Mouse (Mus musculus) kidney, adult 2 months (tissue): ENCODE data around the gene Fbxo40. TPM values are rescaled to one million over a fixed set of nuclear protein-coding genes. Genes with fewer than 3 reads are reported as not detected.

ENCODE experiments used
- DNase-seq: peaks from one replicate; pipeline ENCODE4 v3.0.0; 2021
- H3K27ac ChIP-seq: fragments of 200-500 bp; 2 replicates; pipeline ENCODE4 v1.5.1; 2012; ENCODE audit warnings: low read depth, low read length, control low read depth, inconsistent platforms; ENCODE audit not compliant: insufficient read depth
- H3K27me3 ChIP-seq: fragments of 200-500 bp; replicated peaks from 2 replicates; pipeline ENCODE4 v1.6.1; 2012; ENCODE audit warnings: mild to moderate bottlenecking, moderate library complexity, low read length, inconsistent platforms; ENCODE audit not compliant: control insufficient read depth, insufficient read depth
- H3K36me3 ChIP-seq: fragments of 200-500 bp; 2 replicates; pipeline ENCODE4 v1.6.1; 2012; ENCODE audit warnings: mild to moderate bottlenecking, moderate library complexity, low read length, inconsistent platforms; ENCODE audit not compliant: control insufficient read depth, insufficient read depth
- H3K4me1 ChIP-seq: fragments of 200-500 bp; 2 replicates; pipeline ENCODE4 v1.6.1; 2011; ENCODE audit warnings: low read length; ENCODE audit not compliant: control insufficient read depth, insufficient read depth
- H3K4me3 ChIP-seq: fragments of 200-500 bp; 2 replicates; pipeline ENCODE4 v1.5.1; 2011; ENCODE audit warnings: mild to moderate bottlenecking, low read depth, low read length, control low read depth; ENCODE audit not compliant: insufficient read depth
- CTCF ChIP-seq: fragments of 200-500 bp; conservative IDR thresholded peaks from 2 replicates; pipeline ENCODE4 v1.5.1; 2011; ENCODE audit warnings: low read depth, mild to moderate bottlenecking, control low read depth, low read length, moderate library complexity, mixed read lengths; ENCODE audit not compliant: insufficient read depth, insufficient read length
- POLR2A ChIP-seq: fragments of 200-500 bp; IDR thresholded peaks from one replicate; pipeline ENCODE4 v1.6.1; 2011; ENCODE audit warnings: low read depth, low read length, control low read depth
- WGBS: fragments of 180-500 bp; shearing (Covaris S2); methylation state at CpG from one replicate; pipeline ENCODE4 v1.1.7; 2018; 5-methylcytosine and 5-hydroxymethylcytosine counted together
- polyA plus RNA-seq: library from polyadenylated mRNA; depleted of rRNA; stranded (reverse); fragments of >200 nt; gene quantifications from 2 replicates; pipeline ENCODE4 v1.2.3, GENCODE M21; 2012

Gene Fbxo40
- polyA plus RNA-seq, 1 experiment: 9.4 TPM

DNA sequence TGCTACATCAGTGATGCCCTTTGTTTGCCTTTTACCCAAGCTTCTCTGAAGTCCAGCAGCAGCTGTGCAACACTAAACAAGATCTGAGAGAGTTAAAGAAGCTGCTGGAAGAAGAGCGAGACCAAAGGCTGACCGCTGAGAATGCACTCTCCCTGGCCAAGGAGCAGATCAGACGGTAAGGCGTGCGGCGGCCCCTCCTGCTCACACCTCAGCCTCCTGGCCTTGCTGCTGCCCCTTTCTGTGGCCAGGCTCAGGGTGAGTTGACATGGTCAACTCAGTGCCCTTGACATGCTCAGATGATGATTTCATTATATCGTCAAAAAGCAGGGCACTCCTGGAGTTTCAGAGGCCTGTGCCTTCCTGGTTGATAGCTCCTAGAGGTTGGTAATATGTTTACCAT, 61.1 kb downstream of the Fbxo40 start:
- DNase-seq: no peak
- TF ChIP-seq CTCF: no peak
- no peak for TF ChIP-seq POLR2A
- no peaks in the 10 kb centered on the region for H3K27me3 ChIP-seq
- no peak overlapping the region for H3K4me3 ChIP-seq
- no peak overlapping the region for H3K27ac ChIP-seq
- 83% methylated on average over 7 of the region's 7 CpGs for whole genome bisulfite sequencing
- H3K4me1 ChIP-seq: peaks cover 4% of the 10 kb centered on the region; the same call in 1 of the 2 replicates
- H3K36me3 ChIP-seq: no peaks in the 10 kb centered on the region; the same call in none of the 2 replicates

DNA sequence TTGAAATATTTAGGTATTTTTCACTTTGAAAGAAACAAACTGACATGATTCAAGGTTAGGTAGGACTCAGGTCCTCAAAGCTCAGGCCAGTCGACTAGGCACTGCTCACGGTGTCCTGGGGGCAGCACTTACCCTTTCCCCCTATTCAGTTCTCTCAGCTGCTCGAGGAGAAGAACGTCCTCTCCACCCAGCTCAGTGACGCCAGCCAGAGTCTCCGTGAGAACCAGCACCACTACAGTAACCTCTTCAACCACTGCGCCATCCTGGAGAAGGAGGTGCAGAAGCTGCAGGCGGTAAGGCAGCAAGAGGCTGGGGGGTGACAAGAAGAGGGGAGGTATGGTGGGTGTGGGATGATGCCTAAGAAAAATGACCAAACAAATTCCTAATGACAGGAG, 62.2 kb downstream of the Fbxo40 start:
- no peak for DNase-seq
- Histone ChIP-seq H3K4me1 (no peaks in the 10 kb centered on the region), H3K27me3 (no peaks in the 10 kb centered on the region), H3K36me3 (no peaks in the 10 kb centered on the region; the same call in none of the 2 replicates), H3K27ac (no peak overlapping the region), H3K4me3 (no peak overlapping the region)
- 93% methylated on average over 8 of the region's 8 CpGs for WGBS
- TF ChIP-seq CTCF (no peak), POLR2A (no peak)

DNA sequence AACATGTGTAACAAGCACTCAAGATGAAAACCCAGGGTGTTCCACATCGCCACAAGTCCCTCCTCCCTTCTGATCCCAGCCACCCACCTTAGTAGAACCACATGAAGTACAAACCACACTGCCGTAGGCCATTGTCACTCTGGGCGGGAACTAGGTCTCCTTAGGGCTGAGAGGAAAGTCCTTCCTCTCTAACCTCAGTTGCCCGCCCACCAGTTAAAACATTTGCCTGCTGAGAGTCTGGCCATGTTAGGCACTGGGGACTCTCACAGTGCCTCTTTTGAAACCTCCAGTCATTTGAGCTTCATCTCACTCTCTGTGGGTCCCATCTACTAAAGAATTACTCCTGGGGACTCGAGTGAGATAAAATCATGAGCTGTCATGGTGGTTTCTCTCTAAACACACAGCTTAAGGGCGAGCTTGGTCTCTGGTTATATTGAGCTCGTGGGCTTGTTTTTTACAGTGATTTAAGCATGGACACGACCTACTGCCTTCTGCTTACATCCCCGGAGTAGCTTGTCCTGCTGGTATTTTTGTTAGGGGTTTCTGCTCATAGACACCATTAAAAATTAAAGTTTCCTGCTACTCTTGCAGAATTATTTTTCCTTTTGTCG, 62.7 kb downstream of the Fbxo40 start:
- no peak for DNase-seq
- H3K36me3 ChIP-seq: no peaks in the 10 kb centered on the region; the same call in none of the 2 replicates
- no peak overlapping the region for H3K4me3 ChIP-seq
- H3K27ac ChIP-seq: no peak overlapping the region
- WGBS: 85% methylated on average over 10 of the region's 10 CpGs
- TF ChIP-seq CTCF (no peak), POLR2A (no peak)
- H3K4me1 ChIP-seq: no peaks in the 10 kb centered on the region
- H3K27me3 ChIP-seq: no peaks in the 10 kb centered on the region

DNA sequence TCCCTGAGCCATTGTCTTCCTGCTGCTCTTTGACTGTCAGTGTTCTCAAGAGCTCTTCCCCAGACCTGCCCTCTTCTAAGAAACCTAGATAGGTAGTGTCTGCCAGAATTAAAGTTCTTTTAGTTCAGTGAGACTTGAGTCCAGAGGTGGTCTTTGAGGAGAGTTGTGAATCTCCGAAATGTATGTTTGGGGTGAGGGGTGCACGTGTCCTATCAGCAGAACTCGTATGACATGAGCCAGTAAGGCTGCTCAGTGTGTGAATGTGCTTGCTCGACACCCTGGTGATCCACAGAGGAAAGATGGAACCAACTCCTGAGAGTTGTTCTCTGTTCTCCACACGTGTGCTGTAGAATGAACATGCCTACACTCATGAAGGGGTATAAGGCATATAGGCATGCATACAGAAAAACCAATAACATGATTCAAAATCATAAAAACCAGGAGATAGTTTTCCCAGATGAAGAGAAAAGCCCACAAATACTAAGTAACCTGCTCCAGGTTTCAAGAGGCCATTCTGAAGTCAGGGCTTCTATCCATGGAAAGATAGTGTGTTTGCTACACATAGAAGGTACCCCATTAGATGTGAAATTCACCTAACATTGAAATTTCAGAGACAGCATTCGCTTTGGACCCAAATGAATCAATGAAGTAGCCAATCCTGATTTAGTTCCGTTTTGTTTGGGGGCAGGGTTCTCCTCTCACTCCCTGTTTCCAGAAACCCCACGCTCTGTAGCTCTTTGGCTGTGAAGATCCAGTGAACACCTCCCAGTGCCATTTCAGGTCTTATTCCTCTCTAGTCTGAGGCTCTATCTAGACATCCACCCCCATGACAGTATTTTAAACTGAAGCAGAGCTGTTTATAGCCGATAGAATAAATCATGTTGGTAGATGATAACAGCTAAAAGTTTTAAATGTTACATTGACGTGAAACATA, 63.5 kb downstream of the Fbxo40 start:
- Histone ChIP-seq H3K4me3 (no peak overlapping the region), H3K36me3 (no peaks in the 10 kb centered on the region; the same call in none of the 2 replicates), H3K27me3 (no peaks in the 10 kb centered on the region), H3K4me1 (no peaks in the 10 kb centered on the region), H3K27ac (no peak overlapping the region)
- TF ChIP-seq POLR2A (no peak), CTCF (no peak)
- 92% methylated on average over 10 of the region's 10 CpGs for WGBS
- DNase-seq: no peak

DNA sequence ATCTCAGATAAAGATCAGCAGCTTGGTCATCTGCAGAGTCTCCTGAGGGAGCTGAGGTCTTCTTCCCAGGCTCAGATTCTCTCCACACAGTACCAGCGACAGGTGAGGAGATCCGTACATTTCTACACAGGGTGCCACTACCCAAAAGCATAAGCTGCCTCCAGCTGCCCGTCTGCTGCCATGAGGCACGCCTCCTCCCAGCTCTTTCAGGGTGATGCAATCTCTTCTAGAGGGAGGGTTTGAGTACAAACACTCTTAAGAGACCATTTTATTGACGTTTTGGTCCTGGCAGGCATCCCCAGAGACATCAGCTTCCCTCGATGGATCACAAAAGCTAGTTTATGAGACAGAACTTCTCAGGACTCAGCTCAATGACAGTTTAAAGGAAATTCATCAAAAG, 64.5 kb downstream of the Fbxo40 start:
- no peaks in the 10 kb centered on the region; the same call in none of the 2 replicates for H3K36me3 ChIP-seq
- no peak overlapping the region for H3K27ac ChIP-seq
- no peak overlapping the region for H3K4me3 ChIP-seq
- no peaks in the 10 kb centered on the region for H3K4me1 ChIP-seq
- WGBS: 82% methylated on average over 6 of the region's 6 CpGs
- no peak for DNase-seq
- no peak for TF ChIP-seq POLR2A
- TF ChIP-seq CTCF: no peak
- H3K27me3 ChIP-seq: no peaks in the 10 kb centered on the region

DNA sequence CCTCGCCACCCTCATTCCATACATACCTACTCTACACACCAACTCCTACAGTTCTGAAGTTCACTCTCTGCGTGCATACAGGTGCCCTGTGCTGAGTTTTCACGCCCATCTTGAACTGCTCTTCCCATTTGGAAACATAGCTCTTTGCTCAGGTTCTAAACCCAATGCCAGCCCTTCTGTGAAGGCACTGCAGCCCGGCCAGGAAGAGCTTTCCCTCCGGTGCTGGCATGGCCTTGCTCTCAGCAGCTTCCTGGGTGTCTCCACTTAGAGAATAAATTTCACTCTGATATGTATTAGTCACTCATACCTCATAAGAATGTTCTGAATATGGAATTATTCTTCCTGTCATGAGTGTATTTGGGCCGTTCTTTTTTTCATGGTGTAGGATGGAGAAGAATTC, 64.9 kb downstream of the Fbxo40 start:
- Histone ChIP-seq H3K4me1 (no peaks in the 10 kb centered on the region), H3K27me3 (no peaks in the 10 kb centered on the region), H3K27ac (no peak overlapping the region), H3K4me3 (no peak overlapping the region), H3K36me3 (no peaks in the 10 kb centered on the region; the same call in none of the 2 replicates)
- TF ChIP-seq CTCF (no peak), POLR2A (no peak)
- 86% methylated on average over 6 of the region's 6 CpGs for WGBS
- no peak for DNase-seq

DNA sequence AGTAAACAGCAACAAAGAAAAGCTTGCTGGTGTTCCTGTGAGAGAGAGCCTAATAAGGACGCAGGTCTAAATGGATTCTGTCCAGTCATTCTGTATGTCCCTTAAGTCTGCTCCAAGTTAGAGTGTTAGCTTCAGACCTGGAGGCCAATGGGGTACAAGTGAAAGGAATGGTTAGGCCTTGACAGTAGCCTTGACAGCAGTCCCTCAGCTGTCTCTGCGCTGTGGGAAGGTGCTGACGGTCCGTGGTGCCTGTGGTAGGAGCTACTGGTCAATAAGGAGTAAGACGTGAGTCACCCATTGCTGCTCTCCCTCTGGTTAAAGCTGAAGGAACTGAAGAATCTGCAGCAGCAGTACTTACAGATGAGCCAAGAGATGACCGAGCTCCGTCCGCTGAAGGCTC, 66.0 kb downstream of the Fbxo40 start:
- DNase-seq: no peak
- Histone ChIP-seq H3K27ac (no peak overlapping the region), H3K27me3 (no peaks in the 10 kb centered on the region), H3K4me1 (no peaks in the 10 kb centered on the region), H3K36me3 (no peaks in the 10 kb centered on the region; the same call in none of the 2 replicates), H3K4me3 (no peak overlapping the region)
- 93% methylated on average over 8 of the region's 8 CpGs for WGBS
- no peak for TF ChIP-seq CTCF
- TF ChIP-seq POLR2A: no peak
